Mouse (Mus musculus): ENCODE measurements around the gene Olfr1441. TPM values are rescaled to one million over a fixed set of nuclear protein-coding genes. Genes with fewer than 3 reads are reported as not detected.

The Olfr1441 gene
- polyA plus RNA-seq, 2 experiments: not detected

DNA sequence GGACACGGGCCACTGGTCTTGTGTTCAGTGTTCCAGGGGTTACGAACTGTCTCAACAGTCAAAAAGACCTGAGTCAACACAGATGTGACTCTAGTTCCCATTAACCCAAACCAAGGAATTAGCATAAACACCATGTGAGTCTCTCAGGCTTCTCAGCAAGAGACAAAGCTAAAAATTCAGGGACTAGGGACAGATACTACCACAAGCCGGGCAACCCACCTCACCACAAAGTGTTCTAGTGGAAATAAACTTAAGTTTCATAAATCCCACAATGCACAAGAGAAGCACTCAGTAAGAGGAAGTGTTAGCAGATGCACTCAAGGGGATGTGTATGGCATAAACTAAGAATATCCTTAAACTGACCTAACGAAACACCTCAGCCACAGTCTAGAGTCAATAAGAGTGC lies 17.8 kb downstream of the Olfr1441 start:
- no peaks in the 10 kb centered on the region for H3K27me3 ChIP-seq (ENCODE audit: control insufficient read depth, insufficient read depth, low read length)
- DNase-seq (ENCODE audit: low spot score) (no peak), ATAC-seq (ENCODE audit: low FRiP score, low read depth) (no peak)
- no peak overlapping the region for H3K27ac ChIP-seq (replicated peaks; ENCODE audit: low read depth, low read length)
- TF ChIP-seq POLR2A (IDR thresholded peaks at IDR 0.05; ENCODE audit: borderline replicate concordance, extremely low read depth, insufficient read depth, insufficient read length): no peak
- WGBS: 82% methylated on average over 4 of the region's 4 CpGs
- H3K4me2 ChIP-seq (replicated peaks; ENCODE audit: low read depth, low read length, severe bottlenecking): no peak overlapping the region
- no peak overlapping the region for H3K9ac ChIP-seq (ENCODE audit: low read depth, low read length, severe bottlenecking)
- H3K9me3 ChIP-seq (ENCODE audit: control insufficient read depth, low read length): no peaks in the 10 kb centered on the region
- no peaks in the 10 kb centered on the region for H3K36me3 ChIP-seq (ENCODE audit: control insufficient read depth, insufficient read depth, low read length)
- no peak overlapping the region for H3K4me3 ChIP-seq (replicated peaks; ENCODE audit: low read length)
- no peaks in the 10 kb centered on the region for H3K4me1 ChIP-seq (ENCODE audit: control insufficient read depth, insufficient read depth, low read length)

DNA sequence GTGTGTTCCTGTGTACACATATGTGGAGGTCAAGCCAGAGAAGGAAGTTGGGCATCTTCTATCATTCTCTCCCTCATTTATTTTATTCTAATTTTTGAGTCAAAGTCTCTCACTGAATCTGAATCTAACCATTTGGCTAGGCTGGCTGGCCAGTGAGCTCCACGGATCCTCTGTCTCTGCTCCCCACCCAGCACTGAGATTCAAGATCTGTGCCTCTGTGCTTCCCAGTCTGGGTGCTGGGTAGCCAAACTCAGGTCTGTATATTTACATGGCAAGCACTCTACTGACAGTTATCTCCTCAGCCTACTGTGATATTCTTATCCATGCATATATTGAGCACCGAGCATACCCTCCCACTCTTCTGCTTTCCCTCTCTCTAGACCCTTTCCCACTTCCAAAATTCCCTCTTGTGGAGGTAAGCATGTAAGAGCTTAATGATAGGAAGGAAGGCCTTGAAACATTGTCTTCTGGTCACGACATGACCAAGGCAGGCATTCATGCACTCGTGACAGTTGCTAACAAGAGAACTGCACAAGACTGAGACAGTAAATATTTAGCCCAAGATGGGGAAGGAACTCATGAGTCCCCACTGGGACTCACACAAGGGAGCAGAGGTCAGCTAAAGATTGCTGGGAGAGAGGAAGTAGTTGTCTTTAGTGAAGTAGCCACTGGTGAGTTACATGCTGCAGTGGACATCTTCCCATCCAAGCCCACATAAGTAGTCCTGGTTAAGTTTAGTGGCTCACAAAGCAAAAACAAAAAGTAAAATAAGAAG lies 18.7 kb downstream of the Olfr1441 start:
- H3K9me3 ChIP-seq (ENCODE audit: control insufficient read depth, low read length): no peaks in the 10 kb centered on the region
- H3K27me3 ChIP-seq (ENCODE audit: control insufficient read depth, insufficient read depth, low read length): no peaks in the 10 kb centered on the region
- H3K4me2 ChIP-seq (replicated peaks; ENCODE audit: low read depth, low read length, severe bottlenecking): no peak overlapping the region
- no peak overlapping the region for H3K4me3 ChIP-seq (replicated peaks; ENCODE audit: low read length)
- no peak overlapping the region for H3K9ac ChIP-seq (ENCODE audit: low read depth, low read length, severe bottlenecking)
- no peaks in the 10 kb centered on the region for H3K36me3 ChIP-seq (ENCODE audit: control insufficient read depth, insufficient read depth, low read length)
- DNase-seq (ENCODE audit: low spot score) (no peak), ATAC-seq (ENCODE audit: low FRiP score, low read depth) (no peak)
- H3K27ac ChIP-seq (replicated peaks; ENCODE audit: low read depth, low read length): no peak overlapping the region
- 84% methylated on average over 4 of the region's 4 CpGs for WGBS
- TF ChIP-seq POLR2A (IDR thresholded peaks at IDR 0.05; ENCODE audit: borderline replicate concordance, extremely low read depth, insufficient read depth, insufficient read length): no peak
- H3K4me1 ChIP-seq (ENCODE audit: control insufficient read depth, insufficient read depth, low read length): no peaks in the 10 kb centered on the region

DNA sequence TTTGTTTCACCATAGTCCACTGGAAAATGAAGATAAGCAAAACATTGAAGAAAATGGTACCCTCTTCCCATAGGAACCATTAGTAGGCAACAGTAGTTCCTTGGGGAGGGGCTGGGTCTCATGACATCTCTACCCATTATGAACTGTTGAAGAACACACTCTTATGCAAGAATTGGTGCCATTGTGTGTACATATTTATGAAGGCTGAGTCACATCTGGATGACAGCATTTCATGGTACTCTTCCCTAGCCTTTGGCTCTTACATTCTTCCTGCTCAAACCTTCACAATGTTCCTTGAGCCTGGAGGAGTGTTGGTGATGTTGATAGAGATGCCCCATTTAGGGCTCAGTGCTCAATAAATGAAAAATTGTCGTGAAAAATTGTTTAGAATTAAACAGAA lies 22.3 kb downstream of the Olfr1441 start:
- Histone ChIP-seq H3K9me3 (ENCODE audit: control insufficient read depth, low read length) (no peaks in the 10 kb centered on the region), H3K9ac (ENCODE audit: low read depth, low read length, severe bottlenecking) (no peak overlapping the region), H3K4me3 (replicated peaks; ENCODE audit: low read length) (no peak overlapping the region), H3K4me1 (ENCODE audit: control insufficient read depth, insufficient read depth, low read length) (no peaks in the 10 kb centered on the region), H3K36me3 (ENCODE audit: control insufficient read depth, insufficient read depth, low read length) (no peaks in the 10 kb centered on the region), H3K27ac (replicated peaks; ENCODE audit: low read depth, low read length) (no peak overlapping the region), H3K27me3 (ENCODE audit: control insufficient read depth, insufficient read depth, low read length) (no peaks in the 10 kb centered on the region), H3K4me2 (replicated peaks; ENCODE audit: low read depth, low read length, severe bottlenecking) (no peak overlapping the region)
- 53% methylated on average over 1 of the region's 1 CpGs for WGBS
- DNase-seq (ENCODE audit: low spot score) (no peak), ATAC-seq (ENCODE audit: low FRiP score, low read depth) (no peak)
- no peak for TF ChIP-seq POLR2A (IDR thresholded peaks at IDR 0.05; ENCODE audit: borderline replicate concordance, extremely low read depth, insufficient read depth, insufficient read length)

DNA sequence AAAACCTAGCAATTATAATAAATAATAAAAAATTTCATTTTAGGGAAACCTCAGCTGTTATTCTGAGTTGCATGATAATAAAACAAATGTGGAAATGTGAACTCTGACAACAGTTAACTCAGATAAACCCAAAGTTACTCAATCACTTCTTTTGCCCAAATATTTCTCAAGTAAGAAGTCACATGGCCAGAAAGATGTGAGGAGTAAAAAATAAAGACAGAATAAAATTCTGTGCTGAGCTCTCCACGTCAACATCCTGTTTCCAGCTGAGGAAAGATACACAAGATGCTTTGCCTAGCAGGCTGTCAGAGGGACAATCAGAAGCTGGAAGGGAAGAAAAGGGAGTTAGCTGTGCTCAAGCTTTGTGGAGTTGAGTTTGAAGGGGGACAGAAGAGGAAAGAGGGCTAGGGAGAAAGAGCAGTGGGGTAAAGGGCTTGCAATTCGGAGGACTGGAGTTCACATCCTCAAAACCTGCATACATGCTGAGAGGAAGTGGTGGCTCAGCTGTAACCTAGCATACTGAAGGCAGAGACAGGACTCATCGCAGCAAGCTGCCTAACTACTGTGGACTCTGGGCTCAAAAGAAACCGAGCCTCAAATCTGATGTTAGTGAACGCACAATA lies 23.0 kb downstream of the Olfr1441 start:
- Histone ChIP-seq H3K27me3 (ENCODE audit: control insufficient read depth, insufficient read depth, low read length) (no peaks in the 10 kb centered on the region), H3K27ac (replicated peaks; ENCODE audit: low read depth, low read length) (no peak overlapping the region), H3K36me3 (ENCODE audit: control insufficient read depth, insufficient read depth, low read length) (no peaks in the 10 kb centered on the region), H3K9me3 (ENCODE audit: control insufficient read depth, low read length) (no peaks in the 10 kb centered on the region), H3K4me1 (ENCODE audit: control insufficient read depth, insufficient read depth, low read length) (no peaks in the 10 kb centered on the region), H3K9ac (ENCODE audit: low read depth, low read length, severe bottlenecking) (no peak overlapping the region), H3K4me3 (replicated peaks; ENCODE audit: low read length) (no peak overlapping the region), H3K4me2 (replicated peaks; ENCODE audit: low read depth, low read length, severe bottlenecking) (no peak overlapping the region)
- ATAC-seq (ENCODE audit: low FRiP score, low read depth) (no peak), DNase-seq (ENCODE audit: low spot score) (no peak)
- no peak for TF ChIP-seq POLR2A (IDR thresholded peaks at IDR 0.05; ENCODE audit: borderline replicate concordance, extremely low read depth, insufficient read depth, insufficient read length)
- WGBS: 69% methylated on average over 5 of the region's 5 CpGs

DNA sequence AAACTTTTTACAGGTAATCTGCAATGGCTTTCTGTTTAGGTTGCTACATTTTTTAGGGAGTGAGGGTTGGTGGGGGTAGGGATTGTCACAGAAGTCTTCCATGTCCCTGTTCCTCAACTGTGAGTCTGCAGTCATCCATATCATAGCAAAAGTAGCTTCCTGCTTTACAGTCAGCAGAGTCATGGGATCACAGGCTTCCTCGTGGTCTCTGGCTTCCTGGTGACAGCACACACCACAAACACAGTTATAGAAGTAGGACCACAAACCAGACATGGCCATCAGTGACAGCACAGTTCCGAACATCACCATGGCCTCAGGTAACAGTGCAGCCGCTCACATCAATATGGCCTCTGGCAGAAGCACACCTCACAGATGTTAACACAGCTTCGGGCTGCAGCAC lies 25.3 kb downstream of the Olfr1441 start:
- Histone ChIP-seq H3K27ac (replicated peaks; ENCODE audit: low read depth, low read length) (no peak overlapping the region), H3K27me3 (ENCODE audit: control insufficient read depth, insufficient read depth, low read length) (no peaks in the 10 kb centered on the region), H3K9ac (ENCODE audit: low read depth, low read length, severe bottlenecking) (no peak overlapping the region), H3K4me3 (replicated peaks; ENCODE audit: low read length) (no peak overlapping the region), H3K9me3 (ENCODE audit: control insufficient read depth, low read length) (no peaks in the 10 kb centered on the region), H3K4me2 (replicated peaks; ENCODE audit: low read depth, low read length, severe bottlenecking) (no peak overlapping the region), H3K4me1 (ENCODE audit: control insufficient read depth, insufficient read depth, low read length) (no peaks in the 10 kb centered on the region), H3K36me3 (ENCODE audit: control insufficient read depth, insufficient read depth, low read length) (no peaks in the 10 kb centered on the region)
- TF ChIP-seq POLR2A (IDR thresholded peaks at IDR 0.05; ENCODE audit: borderline replicate concordance, extremely low read depth, insufficient read depth, insufficient read length): no peak
- no peak for DNase-seq (ENCODE audit: low spot score)
- 73% methylated on average over 4 of the region's 4 CpGs for whole genome bisulfite sequencing
- no peak for ATAC-seq (ENCODE audit: low FRiP score, low read depth)
